Mouse (Mus musculus) hindbrain, embryonic 14.5 days (tissue): ENCODE data around the gene Gm498. TPM values are rescaled to one million over a fixed set of nuclear protein-coding genes. Genes with fewer than 3 reads are reported as not detected.
A peak's percentile ranks its signal among the peaks of the same experiment; 100 is the strongest.

Experiments used
- ATAC-seq: fragments of 200-750 bp; cut with Nextera tagmentation; 2 replicates; pipeline ENCODE4 v1.8.0; 2017; ENCODE audit warnings: moderate number of reproducible peaks, mild to moderate bottlenecking, moderate TSS enrichment, moderate library complexity; ENCODE audit not compliant: low FRiP score
- DNase-seq: peaks from one replicate; pipeline ENCODE4 v3.0.0-alpha.2; 2015; ENCODE audit warnings: low spot score
- H3K27ac ChIP-seq: fragments of 300-500 bp; sonication (generic); 2 replicates; pipeline ENCODE4 v1.5.1; 2014; ENCODE audit warnings: mild to moderate bottlenecking, moderate library complexity
- H3K27me3 ChIP-seq: fragments of 300-500 bp; sonication (generic); 2 replicates; pipeline ENCODE4 v1.6.1; 2014; ENCODE audit warnings: mild to moderate bottlenecking, low read length, mixed read lengths; ENCODE audit not compliant: control insufficient read depth, insufficient read depth
- H3K36me3 ChIP-seq: fragments of 300-500 bp; sonication (generic); replicated peaks from 2 replicates; pipeline ENCODE4 v1.6.1; 2014; ENCODE audit not compliant: control insufficient read depth, insufficient read depth
- H3K4me1 ChIP-seq: fragments of 300-500 bp; sonication (generic); replicated peaks from 2 replicates; pipeline ENCODE4 v1.6.1; 2014; ENCODE audit warnings: antibody characterized with exemption, low read length, mixed read lengths; ENCODE audit not compliant: control insufficient read depth, insufficient read depth
- H3K4me2 ChIP-seq: fragments of 300-500 bp; sonication (generic); replicated peaks from 2 replicates; pipeline ENCODE4 v1.6.1; 2014; ENCODE audit warnings: mild to moderate bottlenecking, moderate library complexity
- H3K4me3 ChIP-seq: fragments of 300-500 bp; sonication (generic); replicated peaks from 2 replicates; pipeline ENCODE4 v1.5.1; 2014; ENCODE audit warnings: mild to moderate bottlenecking, low read length
- H3K9ac ChIP-seq: fragments of 300-500 bp; sonication (generic); 2 replicates; pipeline ENCODE4 v1.6.1; 2014
- H3K9me3 ChIP-seq: fragments of 300-500 bp; sonication (generic); 2 replicates; pipeline ENCODE4 v1.6.1; 2016; ENCODE audit warnings: low read length; ENCODE audit not compliant: control insufficient read depth
- WGBS: fragments of 180-500 bp; shearing (Covaris S2); extraction: QIAGEN DNeasy Blood & Tissue Kit; methylation state at CpG from one replicate; pipeline ENCODE4 v1.1.7; 2014; 5-methylcytosine and 5-hydroxymethylcytosine counted together
- microRNA-seq: library from miRNA; unstranded; fragments of <30 nt; microRNA quantifications from one replicate; pipeline ENCODE4, GENCODE M21; 2016
- polyA plus RNA-seq: library from polyadenylated mRNA; unstranded; fragments of >200 nt; fragmentation: Nextera tagmentation; extraction: Ambion mirVana; gene quantifications from 2 replicates; pipeline ENCODE4 v1.2.1, GENCODE M21; 2014

Gm498 gene
- polyA plus RNA-seq, 1 experiment from 2014 or later = not detected

DNA sequence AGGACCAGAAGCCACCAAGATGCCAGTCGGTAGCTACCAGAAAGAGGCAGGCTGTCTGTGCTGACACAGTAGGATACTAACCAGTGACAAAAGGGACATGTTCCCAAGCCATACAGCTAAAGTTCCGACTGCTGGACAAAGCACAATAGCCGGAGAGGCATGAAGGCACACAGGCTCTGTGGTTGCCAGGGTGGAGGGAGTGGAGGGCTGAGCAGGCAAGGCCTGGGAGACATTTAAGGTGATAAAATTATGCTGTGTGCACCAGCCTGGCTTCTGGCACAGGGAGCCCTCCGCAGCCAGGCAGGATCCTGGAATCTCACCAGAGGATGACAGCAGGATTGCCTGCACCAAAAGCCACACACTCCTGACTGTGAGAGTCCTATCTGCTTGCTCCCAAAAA is 72.0 kb downstream of the Gm498 start:
- 16% methylated on average over 4 of the region's 4 CpGs for WGBS

DNA sequence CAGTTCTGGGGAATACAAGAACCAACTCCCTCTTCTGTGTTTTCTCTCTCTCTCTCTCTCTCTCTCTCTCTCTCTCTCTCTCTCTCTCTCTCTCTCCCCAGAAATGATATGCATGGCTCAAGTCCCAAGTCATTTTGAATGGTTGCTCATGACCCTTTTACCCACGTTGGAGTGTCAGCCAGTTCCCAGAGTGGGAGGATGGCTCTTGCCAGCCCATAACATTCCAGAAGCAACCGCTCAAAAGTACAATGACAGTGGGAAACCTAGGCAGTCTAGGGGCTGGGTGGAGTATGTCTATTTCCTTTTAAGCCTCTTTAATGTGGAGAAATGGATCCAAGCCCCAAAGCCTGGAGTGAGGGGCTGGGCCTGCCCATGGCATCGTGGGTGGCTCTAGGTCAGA is 72.8 kb downstream of the Gm498 start:
- H3K36me3 ChIP-seq = no peaks in the 10 kb centered on the region
- H3K4me2 ChIP-seq = no peak overlapping the region
- H3K9me3 ChIP-seq = no peaks in the 10 kb centered on the region
- H3K27ac ChIP-seq = no peak overlapping the region
- DNase-seq (peak; percentile 33), ATAC-seq (no peak)
- no peak overlapping the region for H3K9ac ChIP-seq
- H3K4me1 ChIP-seq = no peaks in the 10 kb centered on the region
- WGBS = 65% methylated on average over 3 of the region's 3 CpGs
- H3K4me3 ChIP-seq = no peak overlapping the region
- H3K27me3 ChIP-seq = no peaks in the 10 kb centered on the region

More for the DNA sequence above, 72.0 kb downstream of the Gm498 start:
- no peaks in the 10 kb centered on the region for H3K9me3 ChIP-seq
- H3K4me3 ChIP-seq = no peak overlapping the region
- H3K9ac ChIP-seq = no peak overlapping the region
- H3K27me3 ChIP-seq = no peaks in the 10 kb centered on the region
- no peaks in the 10 kb centered on the region for H3K36me3 ChIP-seq
- ATAC-seq (peak; percentile 79; the same call in 1 of the 2 replicates), DNase-seq (peak; percentile 30)
- no peaks in the 10 kb centered on the region for H3K4me1 ChIP-seq
- peak overlapping the region; percentile 27; the same call in 1 of the 2 replicates for H3K27ac ChIP-seq
- no peak overlapping the region for H3K4me2 ChIP-seq

DNA sequence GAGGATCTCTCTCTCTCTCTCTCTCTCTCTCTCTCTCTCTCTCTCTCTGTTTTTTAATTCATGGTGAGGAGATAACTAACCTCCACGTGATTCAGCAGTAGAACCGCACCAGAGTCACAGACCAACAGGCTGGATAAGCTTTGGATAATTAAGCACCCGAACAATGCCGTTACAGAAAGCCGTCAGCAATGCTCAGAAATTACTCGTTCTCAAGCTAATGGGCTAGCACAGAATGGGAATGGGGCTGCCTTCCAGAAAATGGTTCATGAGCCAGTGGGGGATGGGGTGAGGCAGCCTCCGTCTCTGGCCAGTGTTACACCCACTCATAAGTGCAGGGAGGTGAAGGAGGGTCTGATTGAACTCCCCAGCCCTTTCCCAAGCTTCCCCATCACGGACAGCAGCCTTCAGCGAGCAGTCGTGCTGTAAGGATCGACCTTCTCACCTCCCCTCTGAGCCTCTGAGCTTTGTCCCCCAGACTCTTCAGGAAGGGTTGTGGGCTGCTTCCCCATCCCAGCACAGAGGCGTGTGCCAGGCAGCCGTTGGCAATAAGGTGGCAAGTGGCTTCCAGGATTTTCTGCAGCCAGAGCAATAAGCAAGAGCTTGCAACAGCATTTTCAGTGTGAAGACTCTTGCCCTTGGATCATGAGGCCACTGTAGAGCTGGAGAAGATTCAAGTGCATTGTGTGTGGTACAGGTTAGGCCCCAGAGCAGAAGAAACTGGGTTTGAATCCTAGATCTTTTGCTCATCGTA is 76.5 kb downstream of the Gm498 start:
- Histone ChIP-seq H3K4me2 (no peak overlapping the region), H3K27ac (0 out of 2 replicates have a peak overlapping the region, but pooled peaks have one; percentile 4), H3K27me3 (no peaks in the 10 kb centered on the region), H3K4me3 (no peak overlapping the region), H3K9me3 (no peaks in the 10 kb centered on the region), H3K36me3 (no peaks in the 10 kb centered on the region), H3K4me1 (no peaks in the 10 kb centered on the region), H3K9ac (no peak overlapping the region)
- DNase-seq (peak; percentile 32), ATAC-seq (no peak)
- 72% methylated on average over 14 of the region's 14 CpGs for WGBS

DNA sequence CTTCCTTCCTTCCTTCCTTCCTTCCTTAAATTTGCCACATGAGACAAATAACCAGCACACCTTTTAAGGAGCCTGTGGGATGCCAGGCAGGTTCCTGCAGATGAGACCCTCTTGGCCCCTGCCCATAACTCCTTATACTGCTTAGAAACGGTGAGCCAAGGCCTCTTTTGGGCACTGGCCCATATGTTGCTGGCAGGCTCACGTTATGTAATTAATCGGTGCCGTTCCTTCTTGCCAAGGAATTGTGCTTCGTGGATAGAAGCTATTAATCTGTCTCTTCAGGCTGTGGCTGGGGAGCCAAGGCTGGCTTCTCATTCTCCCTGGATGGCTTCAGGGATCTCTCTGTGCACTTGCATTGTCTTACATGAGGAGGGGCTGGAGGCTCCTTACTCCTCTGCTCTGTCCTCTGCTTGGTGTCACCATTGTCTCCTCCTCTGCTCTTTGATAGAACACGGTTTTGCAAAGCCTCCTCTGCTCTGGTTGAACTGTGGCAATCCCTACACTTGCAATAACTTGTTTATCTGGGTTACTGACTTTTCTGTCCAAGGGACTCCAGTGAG is 77.9 kb downstream of the Gm498 start:
- no peak overlapping the region for H3K27ac ChIP-seq
- H3K9me3 ChIP-seq = no peaks in the 10 kb centered on the region
- H3K27me3 ChIP-seq = no peaks in the 10 kb centered on the region
- no peaks in the 10 kb centered on the region for H3K36me3 ChIP-seq
- no peaks in the 10 kb centered on the region for H3K4me1 ChIP-seq
- WGBS = 50% methylated on average over 6 of the region's 6 CpGs
- H3K4me3 ChIP-seq = no peak overlapping the region
- no peak overlapping the region for H3K4me2 ChIP-seq
- no peak overlapping the region for H3K9ac ChIP-seq
- DNase-seq (peak; percentile 54), ATAC-seq (no peak)

Small RNA genes lying within 50 kb of the gene (microRNA-seq; reads per million reads assigned to microRNA genes)
- gene Mir6404 = not detected

Other genes with a start within 250 kb of the Gm498 start
- gene Tnfrsf26, start 238.1 kb upstream of the Gm498 start, polyA plus RNA-seq = 0.17 and 0.33 TPM in 2 replicates
- gene Tnfrsf22, start 217.2 kb upstream of the Gm498 start, polyA plus RNA-seq = 3.1 and 4.7 TPM in 2 replicates
- 0.64 and 0.80 TPM in 2 replicates for gene Tnfrsf23, start 181.0 kb upstream of the Gm498 start, polyA plus RNA-seq
- 35.0 and 38.1 TPM in 2 replicates for gene Osbpl5, start 109.9 kb upstream of the Gm498 start, polyA plus RNA-seq
- gene Mrgprg, start 99.8 kb upstream of the Gm498 start, polyA plus RNA-seq = not detected in 2 replicates
- gene Mrgpre, start 82.3 kb upstream of the Gm498 start, polyA plus RNA-seq = 8.7 and 9.2 TPM in 2 replicates
- 5.0 and 5.8 TPM in 2 replicates for gene Nadsyn1, start 44.0 kb upstream of the Gm498 start, polyA plus RNA-seq
- gene Dhcr7, start 43.7 kb upstream of the Gm498 start, polyA plus RNA-seq = 86.1 and 98.6 TPM in 2 replicates
- 10.7 and 11.3 TPM in 2 replicates for gene Shank2, start 135.1 kb downstream of the Gm498 start, polyA plus RNA-seq